Mouse (Mus musculus) hindbrain, embryonic 16.5 days (tissue): ENCODE results near the gene Hmgcll1. TPM values are rescaled to one million over a fixed set of nuclear protein-coding genes. Genes with fewer than 3 reads are reported as not detected.
A peak's percentile ranks its signal among the peaks of the same experiment; 100 is the strongest.
"Not testable (repeated sequence)": the region's sequence is repeated elsewhere in the genome, so short reads cannot be mapped to it uniquely, and the experiment has no call there.

Source experiments
- ATAC-seq: fragments of 200-750 bp; cut with Nextera tagmentation; 2 replicates; pipeline ENCODE4 v1.8.0; 2017; ENCODE audit warnings: moderate TSS enrichment, moderate library complexity
- H3K27ac ChIP-seq: fragments of 300-500 bp; sonication (generic); 2 replicates; pipeline ENCODE4 v1.5.1; 2014; ENCODE audit warnings: low read depth, mild to moderate bottlenecking, control low read depth, low read length, moderate library complexity
- H3K27me3 ChIP-seq: fragments of 300-500 bp; sonication (generic); replicated peaks from 2 replicates; pipeline ENCODE4 v1.6.1; 2014; ENCODE audit warnings: low read length; ENCODE audit not compliant: control insufficient read depth, insufficient read depth
- H3K36me3 ChIP-seq: fragments of 300-500 bp; sonication (generic); 2 replicates; pipeline ENCODE4 v1.6.1; 2014; ENCODE audit warnings: mild to moderate bottlenecking, low read length, moderate library complexity, mixed read lengths; ENCODE audit not compliant: control insufficient read depth, insufficient read depth
- H3K4me1 ChIP-seq: fragments of 300-500 bp; sonication (generic); 2 replicates; pipeline ENCODE4 v1.6.1; 2014; ENCODE audit warnings: low read depth, low read length; ENCODE audit not compliant: control insufficient read depth, insufficient read depth
- H3K4me2 ChIP-seq: fragments of 300-500 bp; sonication (generic); 2 replicates; pipeline ENCODE4 v1.6.1; 2014; ENCODE audit warnings: mild to moderate bottlenecking, low read length, control low read depth, moderate library complexity
- H3K4me3 ChIP-seq: fragments of 300-500 bp; sonication (generic); 2 replicates; pipeline ENCODE4 v1.5.1; 2014; ENCODE audit warnings: mild to moderate bottlenecking, low read length, control low read depth, moderate library complexity
- H3K9ac ChIP-seq: fragments of 300-500 bp; sonication (generic); 2 replicates; pipeline ENCODE4 v1.6.1; 2014; ENCODE audit warnings: low read depth, mild to moderate bottlenecking, control low read depth, low read length, moderate library complexity
- H3K9me3 ChIP-seq: fragments of 300-500 bp; sonication (generic); 2 replicates; pipeline ENCODE4 v1.6.1; 2014; ENCODE audit warnings: mild to moderate bottlenecking, low read length, moderate library complexity; ENCODE audit not compliant: control insufficient read depth
- WGBS: fragments of 180-500 bp; shearing (Covaris S2); extraction: QIAGEN DNeasy Blood & Tissue Kit; methylation state at CpG from one replicate; pipeline ENCODE4 v1.1.7; 2014; 5-methylcytosine and 5-hydroxymethylcytosine counted together
- polyA plus RNA-seq: library from polyadenylated mRNA; unstranded; fragments of >200 nt; fragmentation: Nextera tagmentation; extraction: Ambion mirVana; gene quantifications from 2 replicates; pipeline ENCODE4 v1.2.1, GENCODE M21; 2015

The Hmgcll1 gene
- polyA plus RNA-seq, 1 experiment from 2014 or later: 22.8 TPM

DNA sequence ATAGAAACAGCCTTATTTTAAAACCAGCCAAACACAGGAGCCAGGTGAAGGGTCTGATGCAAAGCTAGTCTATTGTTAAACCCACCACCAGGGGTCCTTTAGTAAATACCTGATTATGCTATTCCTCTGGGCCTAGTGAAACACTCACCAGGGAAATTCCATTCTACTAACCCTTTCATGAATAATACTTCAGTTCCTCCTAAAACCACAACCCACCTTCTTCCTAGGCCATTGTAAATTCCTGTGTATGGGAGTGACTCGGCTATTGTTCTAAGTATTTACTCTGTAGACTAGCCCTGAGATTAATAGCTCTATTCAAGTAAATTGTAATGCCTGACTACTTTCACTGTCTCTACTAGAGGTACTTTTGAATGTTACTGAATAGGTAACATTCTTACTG, 89.8 kb downstream of the Hmgcll1 start:
- 77% methylated on average over 1 of the region's 1 CpGs for WGBS
- not testable (repeated sequence) for H3K9ac ChIP-seq, H3K27me3 ChIP-seq, H3K4me3 ChIP-seq, H3K27ac ChIP-seq, H3K36me3 ChIP-seq, H3K4me2 ChIP-seq, ATAC-seq, H3K4me1 ChIP-seq, H3K9me3 ChIP-seq

DNA sequence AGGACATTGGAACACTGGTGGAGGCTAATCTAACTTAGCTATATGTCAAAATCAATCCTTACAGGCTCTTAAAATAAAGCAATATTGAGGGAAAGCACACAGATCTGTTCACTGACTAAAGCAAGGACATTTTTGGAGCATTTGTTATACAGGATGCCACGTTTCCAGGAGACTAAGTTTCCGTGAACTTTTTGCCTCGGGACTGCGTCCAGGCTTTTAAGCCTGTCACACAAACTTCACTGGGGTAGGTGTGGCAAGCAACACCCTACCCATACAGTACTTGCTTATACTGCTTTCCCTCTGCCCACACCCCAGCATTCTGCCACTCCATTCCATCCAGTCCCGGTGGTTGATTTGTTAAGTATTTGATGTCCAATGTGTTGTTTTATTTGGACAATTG, 90.2 kb downstream of the Hmgcll1 start:
- WGBS: 93% methylated on average over 5 of the region's 5 CpGs
- no peak for ATAC-seq
- Histone ChIP-seq H3K9me3 (no peaks in the 10 kb centered on the region), H3K36me3 (no peaks in the 10 kb centered on the region), H3K4me1 (no peaks in the 10 kb centered on the region), H3K4me3 (no peak overlapping the region), H3K27ac (no peak overlapping the region), H3K4me2 (no peak overlapping the region), H3K9ac (no peak overlapping the region), H3K27me3 (no peaks in the 10 kb centered on the region)

DNA sequence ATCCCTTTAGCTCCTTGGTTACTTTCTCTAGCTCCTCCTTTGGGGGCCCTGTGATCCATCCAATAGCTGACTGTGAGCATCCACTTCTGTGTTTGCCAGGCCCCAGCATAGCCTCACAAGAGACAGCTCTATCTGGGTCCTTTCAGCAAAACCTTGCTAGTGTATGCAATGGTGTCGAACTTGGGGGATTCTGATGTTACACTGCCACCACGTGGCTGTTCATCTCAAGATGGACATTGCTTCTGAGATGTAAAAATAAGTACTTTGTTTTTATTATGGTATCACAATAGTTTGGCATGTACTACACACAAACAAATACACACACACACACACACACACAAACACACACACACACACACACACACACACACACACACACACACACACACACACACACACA, 108.2 kb downstream of the Hmgcll1 start:
- H3K9me3 ChIP-seq, H3K27me3 ChIP-seq, H3K4me1 ChIP-seq, H3K9ac ChIP-seq, H3K27ac ChIP-seq, H3K36me3 ChIP-seq, H3K4me3 ChIP-seq, H3K4me2 ChIP-seq: not testable (repeated sequence)
- ATAC-seq: peak; percentile 71; the same call in 1 of the 2 replicates
- WGBS: 3% methylated on average over 2 of the region's 2 CpGs

DNA sequence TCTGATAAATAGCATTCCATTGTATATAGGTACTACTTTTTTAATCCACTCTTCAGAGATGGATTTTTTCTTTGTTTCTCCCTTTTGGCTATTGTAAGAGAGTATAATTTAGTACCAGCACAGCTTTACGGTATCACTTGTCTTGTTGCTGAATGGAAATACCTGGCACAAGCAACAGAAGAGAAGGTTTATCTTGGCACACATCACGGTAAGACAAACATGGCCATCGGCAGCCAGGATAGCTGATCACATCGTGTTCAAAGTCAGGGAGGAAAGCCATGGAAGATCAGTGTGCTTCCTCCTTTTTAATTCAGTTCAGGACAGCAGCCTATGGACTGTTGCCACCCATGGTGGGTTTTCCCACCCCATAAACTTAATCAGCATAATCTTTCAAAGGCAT, 109.6 kb downstream of the Hmgcll1 start:
- Histone ChIP-seq H3K4me1 (no peaks in the 10 kb centered on the region), H3K27ac (no peak overlapping the region), H3K36me3 (no peaks in the 10 kb centered on the region), H3K4me3 (no peak overlapping the region), H3K9ac (no peak overlapping the region), H3K9me3 (no peaks in the 10 kb centered on the region), H3K4me2 (no peak overlapping the region), H3K27me3 (no peaks in the 10 kb centered on the region)
- 71% methylated on average over 4 of the region's 4 CpGs for WGBS
- no peak for ATAC-seq

DNA sequence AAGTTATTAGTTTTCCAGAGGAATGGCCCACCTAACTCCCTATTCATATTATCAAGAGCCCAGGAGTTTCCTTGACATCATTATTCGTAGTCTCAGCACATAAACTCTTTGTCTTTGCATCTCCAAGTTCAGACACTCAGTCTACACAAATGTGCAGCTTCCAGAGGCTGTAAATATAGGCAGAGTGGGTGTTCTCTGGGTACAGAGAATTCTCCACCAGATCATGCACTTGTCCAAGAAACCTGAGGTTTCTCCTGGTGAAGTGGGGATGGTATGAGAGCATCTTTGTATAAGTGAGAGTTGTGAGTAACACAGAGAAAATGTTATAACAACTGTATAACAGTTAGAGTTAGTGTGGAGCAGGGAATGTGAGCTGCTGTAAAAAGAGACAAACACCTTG, 114.7 kb downstream of the Hmgcll1 start:
- no peak overlapping the region for H3K4me3 ChIP-seq
- H3K27me3 ChIP-seq: no peaks in the 10 kb centered on the region
- no peak overlapping the region for H3K9ac ChIP-seq
- no peaks in the 10 kb centered on the region for H3K9me3 ChIP-seq
- no peak overlapping the region for H3K4me2 ChIP-seq
- 71% methylated on average over 1 of the region's 1 CpGs for WGBS
- H3K27ac ChIP-seq: no peak overlapping the region
- H3K4me1 ChIP-seq: no peaks in the 10 kb centered on the region
- 0 out of 2 replicates have a peak, but pooled peaks cover 2% of the 10 kb centered on the region for H3K36me3 ChIP-seq
- ATAC-seq: no peak

DNA sequence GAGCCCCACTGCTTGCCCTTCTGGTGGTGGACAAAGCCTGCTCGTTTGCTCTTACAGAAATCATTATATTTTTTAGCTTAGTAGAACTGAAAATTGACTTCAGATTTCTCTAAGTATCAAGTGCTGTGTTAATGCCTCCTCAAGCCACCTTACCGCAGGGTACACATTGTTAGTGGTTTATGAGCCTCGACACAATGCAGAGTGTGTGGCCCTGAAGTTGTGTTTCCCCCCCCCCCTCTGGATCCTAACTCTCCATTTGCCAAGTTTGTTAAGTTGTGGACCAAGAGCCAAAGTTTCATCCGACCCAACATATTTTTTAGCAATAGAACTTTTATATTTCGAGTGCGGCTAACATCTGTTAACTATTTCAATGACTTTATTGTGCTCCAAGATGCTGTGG, 119.4 kb downstream of the Hmgcll1 start:
- Histone ChIP-seq H3K9ac (no peak overlapping the region), H3K27ac (no peak overlapping the region), H3K27me3 (no peaks in the 10 kb centered on the region), H3K4me3 (no peak overlapping the region), H3K36me3 (0 out of 2 replicates have a peak, but pooled peaks cover 2% of the 10 kb centered on the region), H3K4me1 (no peaks in the 10 kb centered on the region), H3K4me2 (no peak overlapping the region), H3K9me3 (no peaks in the 10 kb centered on the region)
- 89% methylated on average over 6 of the region's 6 CpGs for WGBS
- ATAC-seq: no peak

DNA sequence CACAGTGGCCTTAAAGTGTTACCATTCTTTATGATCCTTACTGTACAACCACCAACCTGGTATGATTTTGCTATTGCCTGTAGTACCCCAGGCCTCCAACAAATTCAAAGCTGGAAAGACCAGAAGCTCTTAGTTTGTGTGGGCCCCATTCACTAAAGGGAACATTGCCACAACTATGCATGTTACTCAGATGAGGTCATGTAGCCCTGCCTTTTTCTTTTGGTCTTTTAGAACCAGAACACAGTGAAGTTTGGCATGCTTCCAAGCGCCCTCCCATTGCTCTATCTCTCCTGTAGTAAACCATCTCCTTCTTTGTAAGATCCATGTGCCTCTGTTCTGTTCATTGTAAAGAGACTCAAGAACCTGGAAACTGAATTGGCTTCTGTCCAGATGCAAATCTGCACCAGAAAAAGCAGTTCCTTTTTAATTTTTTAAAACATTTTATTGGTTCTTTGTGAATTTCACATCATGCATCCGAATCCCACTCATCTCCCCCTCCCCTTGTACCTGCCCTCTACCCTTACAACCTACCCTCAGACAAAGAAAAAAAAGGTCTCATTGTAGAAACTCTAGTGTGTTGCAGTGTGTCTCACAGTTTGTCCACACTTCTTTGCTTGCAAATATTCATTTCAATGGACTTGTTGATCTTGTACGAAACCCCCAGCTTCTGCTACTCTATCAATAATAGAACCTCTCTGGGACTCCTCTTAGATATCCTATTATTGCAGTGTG, 123.9 kb downstream of the Hmgcll1 start:
- H3K4me3 ChIP-seq: no peak overlapping the region
- H3K9me3 ChIP-seq: no peaks in the 10 kb centered on the region
- H3K4me1 ChIP-seq: no peaks in the 10 kb centered on the region
- peak; percentile 37; the same call in 1 of the 2 replicates for ATAC-seq
- WGBS: 55% methylated on average over 3 of the region's 3 CpGs
- no peak overlapping the region for H3K4me2 ChIP-seq
- H3K27me3 ChIP-seq: no peaks in the 10 kb centered on the region
- no peak overlapping the region for H3K27ac ChIP-seq
- H3K9ac ChIP-seq: no peak overlapping the region
- 0 out of 2 replicates have a peak, but pooled peaks cover 2% of the 10 kb centered on the region for H3K36me3 ChIP-seq

DNA sequence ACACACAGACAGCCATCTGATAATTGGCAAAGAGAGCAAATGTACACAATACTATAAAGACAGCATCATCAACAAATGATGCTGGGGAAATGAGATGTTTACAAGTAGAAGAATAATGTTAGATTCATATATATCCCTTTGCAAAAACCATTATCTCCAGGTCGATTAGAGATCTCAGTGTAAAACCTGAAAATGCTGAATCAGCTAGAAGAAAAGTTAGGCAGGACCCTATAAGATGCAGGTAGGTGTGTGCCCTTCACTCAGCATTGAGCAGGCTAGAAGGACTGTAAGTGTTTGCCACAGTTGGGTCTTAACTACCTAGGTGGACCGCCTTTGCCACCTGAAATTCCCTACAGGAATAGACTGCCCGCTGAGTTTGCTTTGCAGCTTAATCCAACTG, 130.9 kb downstream of the Hmgcll1 start:
- H3K9ac ChIP-seq: no peak overlapping the region
- H3K27me3 ChIP-seq: no peaks in the 10 kb centered on the region
- H3K4me2 ChIP-seq: no peak overlapping the region
- H3K4me3 ChIP-seq: no peak overlapping the region
- no peak overlapping the region for H3K27ac ChIP-seq
- H3K9me3 ChIP-seq: no peaks in the 10 kb centered on the region
- H3K36me3 ChIP-seq: no peaks in the 10 kb centered on the region
- no peaks in the 10 kb centered on the region for H3K4me1 ChIP-seq
- no peak for ATAC-seq
- 58% methylated on average over 3 of the region's 3 CpGs for WGBS

DNA sequence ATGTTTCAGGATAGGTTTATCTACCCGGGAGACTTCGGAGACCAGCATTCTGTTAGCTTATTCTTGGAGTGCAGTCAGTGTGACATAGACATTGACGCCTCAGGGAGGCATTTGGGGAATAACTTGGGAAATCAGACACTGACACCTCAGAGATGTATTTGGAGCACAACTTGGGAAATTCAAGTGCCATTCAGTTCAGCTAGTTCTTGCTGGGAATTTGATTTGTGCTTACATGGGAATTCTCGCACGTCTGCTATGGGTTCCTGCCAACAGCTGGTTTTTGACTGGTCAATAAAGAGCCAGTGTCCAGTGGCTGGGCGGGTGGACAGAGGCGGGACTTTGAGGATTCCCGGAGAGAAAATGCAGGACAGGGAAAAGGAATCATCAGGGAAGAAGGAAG, 147.8 kb downstream of the Hmgcll1 start:
- no peaks in the 10 kb centered on the region for H3K36me3 ChIP-seq
- ATAC-seq: no peak
- no peaks in the 10 kb centered on the region for H3K9me3 ChIP-seq
- no peak overlapping the region for H3K9ac ChIP-seq
- H3K4me3 ChIP-seq: no peak overlapping the region
- no peaks in the 10 kb centered on the region for H3K27me3 ChIP-seq
- WGBS: 65% methylated on average over 8 of the region's 8 CpGs
- H3K4me1 ChIP-seq: no peaks in the 10 kb centered on the region
- no peak overlapping the region for H3K27ac ChIP-seq
- H3K4me2 ChIP-seq: no peak overlapping the region
